Mouse (Mus musculus): ENCODE results near the gene Prdx1.

Gene Prdx1

DNA sequence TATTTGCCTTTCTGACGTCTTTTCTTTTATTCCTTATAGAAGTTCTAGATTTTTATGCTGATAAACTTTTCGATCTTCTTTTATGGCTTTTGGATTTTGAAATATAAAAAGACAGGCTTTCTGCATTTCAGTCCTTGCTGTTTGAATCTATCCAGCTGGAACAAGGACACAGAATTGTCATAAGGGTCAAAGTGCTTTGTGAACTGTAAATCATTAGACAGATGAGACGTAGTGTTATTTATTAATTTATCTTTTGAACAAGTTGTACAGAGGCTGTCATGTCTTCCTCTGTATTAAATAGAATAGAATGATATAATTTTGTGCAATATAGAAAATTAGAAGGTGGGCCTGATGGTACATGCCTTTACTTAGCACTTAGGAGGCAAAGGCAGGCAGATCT lies 42.1 kb downstream of the Prdx1 start:
- DNase-seq (ENCODE audit: low spot score in 2 of 2), result no peak

DNA sequence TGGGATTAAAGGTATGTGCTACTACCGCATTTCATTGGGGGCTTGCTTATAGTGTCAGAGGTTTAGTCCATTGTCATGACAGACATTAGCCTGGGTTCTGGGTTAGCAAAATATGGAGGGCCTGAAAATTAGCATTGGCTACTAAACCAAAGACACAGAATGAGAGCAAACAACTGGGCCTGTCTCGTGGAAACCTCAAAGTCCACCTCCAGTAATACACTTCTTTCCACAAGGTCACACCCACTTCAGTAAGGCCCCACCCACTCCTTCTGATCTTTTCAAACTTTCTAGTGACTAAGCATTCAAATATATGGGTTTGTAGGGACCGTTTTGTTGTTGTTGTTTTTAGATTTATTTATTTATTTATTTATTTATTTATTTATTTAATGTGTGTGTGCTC lies 44.2 kb downstream of the Prdx1 start:
- DNase-seq (ENCODE audit: low spot score in 2 of 2), result no peak

DNA sequence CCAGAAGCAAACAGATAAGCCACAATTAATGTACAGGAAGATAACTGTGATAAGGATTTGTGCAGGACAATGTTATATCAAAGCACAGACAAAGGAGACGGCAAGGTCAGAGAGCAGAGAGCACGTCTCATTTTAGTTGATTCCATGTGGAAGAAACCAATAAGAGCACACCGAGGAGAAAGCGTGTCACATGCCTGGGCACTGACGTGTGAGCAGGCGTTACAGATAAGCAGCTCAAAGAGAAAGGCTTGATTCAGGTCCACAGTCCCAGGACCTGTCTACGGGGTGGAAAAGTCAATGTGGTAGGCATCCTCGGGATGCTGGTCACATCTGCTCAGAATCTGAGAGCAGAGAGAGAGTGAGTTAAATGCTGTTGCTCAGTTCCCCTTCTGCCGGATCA lies 45.7 kb downstream of the Prdx1 start:
- no peak for DNase-seq (ENCODE audit: low spot score in 2 of 2)

DNA sequence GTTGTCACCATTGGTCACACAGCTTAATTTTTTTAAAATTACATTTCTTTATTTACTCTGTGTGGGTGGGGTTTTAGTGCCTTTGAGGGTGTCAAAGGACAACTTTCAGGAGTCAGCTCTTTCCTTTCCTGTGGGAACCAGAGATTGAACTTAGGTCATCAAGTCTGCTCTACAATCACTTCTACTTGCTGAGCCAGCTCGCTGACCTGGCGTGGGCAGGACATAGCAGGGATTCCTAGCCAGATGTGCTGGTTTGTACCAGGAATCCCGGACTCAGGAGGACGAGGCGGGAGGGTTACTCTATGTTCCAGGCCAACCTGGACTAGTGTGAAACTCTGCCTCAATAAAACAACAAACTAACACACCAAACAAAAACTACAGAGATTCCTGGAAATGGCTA lies 47.0 kb downstream of the Prdx1 start:
- no peak for DNase-seq (ENCODE audit: low spot score in 2 of 2)

DNA sequence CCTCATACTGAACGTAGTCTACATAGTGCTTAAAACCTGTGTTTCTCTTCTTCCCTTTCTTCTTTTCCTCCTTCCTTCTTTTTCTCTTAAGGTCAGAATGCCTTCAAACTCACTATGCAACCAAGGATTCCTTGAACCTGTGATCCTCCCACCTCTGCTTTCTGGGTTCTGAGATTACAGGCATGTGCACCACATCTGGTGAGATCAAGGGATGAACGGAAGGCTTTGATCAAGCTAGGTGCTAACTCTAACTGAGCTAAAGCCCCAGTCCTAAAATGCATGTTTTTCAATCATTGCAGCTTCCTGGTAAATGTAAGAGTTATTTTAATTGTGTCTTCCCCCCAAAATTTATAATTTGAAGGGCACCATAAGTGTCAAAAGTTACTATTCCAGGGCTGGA lies 49.7 kb downstream of the Prdx1 start:
- no peak for DNase-seq (ENCODE audit: low spot score in 2 of 2)

DNA sequence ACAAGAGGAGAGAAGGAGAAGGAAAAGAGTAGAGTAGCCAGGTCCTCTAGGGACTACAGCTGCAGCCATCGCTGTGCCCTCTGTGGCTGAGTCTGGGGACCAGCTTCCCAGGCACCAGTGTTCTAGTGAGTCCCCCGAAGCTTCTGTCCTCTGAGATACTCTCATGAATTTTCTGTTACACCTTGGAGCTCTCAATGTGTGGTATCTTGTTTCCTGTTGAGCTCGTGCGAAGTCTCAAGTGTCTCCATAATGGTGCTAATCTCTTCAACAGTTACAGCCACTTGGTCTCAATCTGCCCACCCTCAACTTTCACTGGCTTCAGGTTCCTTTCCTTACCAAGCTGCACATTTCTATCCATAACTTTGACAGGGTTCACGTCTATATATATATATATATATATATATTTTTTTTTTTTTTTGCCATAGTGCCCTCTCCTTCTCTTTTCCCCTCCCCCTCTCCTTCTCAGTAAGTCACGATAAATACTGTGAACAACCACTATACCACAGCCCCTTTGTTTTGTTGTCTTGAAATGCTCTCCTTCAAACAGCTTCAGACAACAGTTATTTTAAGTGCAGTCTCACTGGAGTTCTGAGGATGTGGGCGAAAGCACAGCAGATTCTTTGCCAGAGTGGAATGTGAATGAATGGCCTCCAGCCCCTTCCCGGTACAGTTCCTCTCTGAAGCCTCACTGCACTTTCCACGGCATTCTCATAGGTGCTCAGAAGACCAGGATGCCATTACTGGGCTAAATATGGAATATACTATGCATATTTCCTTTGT lies 53.8 kb downstream of the Prdx1 start:
- no peak for DNase-seq (ENCODE audit: low spot score in 2 of 2)

DNA sequence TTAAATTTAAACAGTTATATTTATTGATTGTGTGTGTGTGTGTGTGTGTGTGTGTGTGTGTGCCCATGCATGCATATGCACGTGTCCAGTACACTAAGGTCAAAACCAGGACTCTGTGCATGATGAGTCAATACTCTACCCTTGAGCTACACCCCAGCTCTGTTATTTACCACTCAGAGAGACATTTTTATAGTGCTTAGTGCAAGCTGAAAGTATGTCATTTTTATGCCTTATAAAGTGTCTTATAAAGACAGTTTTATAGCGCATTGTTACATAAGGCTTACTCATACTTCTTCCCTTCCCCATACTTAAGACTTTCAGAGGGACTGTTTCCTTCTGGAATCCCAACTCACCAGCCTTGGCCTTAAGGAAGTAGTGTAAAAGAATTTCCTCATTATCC lies 64.4 kb downstream of the Prdx1 start:
- DNase-seq (ENCODE audit: low spot score in 2 of 2), result no peak

All from heart, adult 9 months (tissue).